Mouse (Mus musculus): ENCODE measurements around the gene 6430531B16Rik. TPM values are rescaled to one million over a fixed set of nuclear protein-coding genes. Genes with fewer than 3 reads are reported as not detected.

6430531B16Rik gene
- polyA plus RNA-seq, 1 experiment from 2014 or later, result not detected

DNA sequence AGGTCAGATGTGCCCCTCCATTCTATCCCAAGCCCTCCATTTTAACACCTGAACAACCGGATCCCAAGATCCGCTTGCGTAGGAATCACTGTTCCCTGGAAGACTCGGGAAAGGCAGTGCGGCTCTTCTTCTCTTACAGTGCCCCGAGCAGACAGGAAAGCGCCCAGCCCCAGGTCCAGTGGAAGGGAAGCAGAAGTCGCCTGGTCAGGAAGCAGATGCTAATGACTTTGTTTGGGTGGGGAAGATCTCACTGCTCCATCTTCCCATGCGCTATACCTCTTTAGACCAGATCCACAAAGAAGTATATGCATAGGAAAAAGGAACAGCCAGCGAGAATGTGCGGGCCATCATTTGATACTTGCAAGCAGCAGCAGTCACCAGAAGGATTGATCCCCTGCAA lies 21.1 kb downstream of the 6430531B16Rik start:
- no peak overlapping the region for H3K4me3 ChIP-seq (ENCODE audit: inconsistent target)
- 6% methylated on average over 11 of the region's 11 CpGs for WGBS (ENCODE audit: missing documents)
- H3K79me2 ChIP-seq (ENCODE audit: inconsistent target), result no peaks in the 10 kb centered on the region
- no peak overlapping the region for H3K27ac ChIP-seq
- no peaks in the 10 kb centered on the region for H3K36me3 ChIP-seq (ENCODE audit: inconsistent target)

DNA sequence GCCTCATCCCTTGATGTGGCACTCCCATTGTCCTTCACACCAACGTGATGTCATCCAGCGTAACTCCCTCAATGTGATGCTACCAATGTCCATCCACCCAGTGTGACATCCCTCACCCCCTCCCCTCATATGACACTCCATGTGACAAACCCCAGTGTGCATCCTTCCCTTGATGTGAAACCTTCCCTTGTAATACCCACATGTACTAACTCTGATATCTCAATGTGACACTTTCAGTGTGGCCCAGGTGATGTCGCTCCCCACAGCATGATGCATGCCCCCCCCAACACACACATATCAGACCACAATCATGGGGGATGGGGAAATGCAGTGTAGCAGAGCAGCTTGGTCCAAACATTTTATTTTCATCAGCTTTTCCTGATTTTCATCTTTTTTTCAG lies 21.9 kb downstream of the 6430531B16Rik start:
- H3K4me3 ChIP-seq (ENCODE audit: inconsistent target), result no peak overlapping the region
- H3K36me3 ChIP-seq (ENCODE audit: inconsistent target), result no peaks in the 10 kb centered on the region
- no peaks in the 10 kb centered on the region; the same call in 1 of the 2 replicates for H3K79me2 ChIP-seq (ENCODE audit: inconsistent target)
- no peak overlapping the region for H3K27ac ChIP-seq
- WGBS (ENCODE audit: missing documents), result 92% methylated on average over 3 of the region's 3 CpGs

DNA sequence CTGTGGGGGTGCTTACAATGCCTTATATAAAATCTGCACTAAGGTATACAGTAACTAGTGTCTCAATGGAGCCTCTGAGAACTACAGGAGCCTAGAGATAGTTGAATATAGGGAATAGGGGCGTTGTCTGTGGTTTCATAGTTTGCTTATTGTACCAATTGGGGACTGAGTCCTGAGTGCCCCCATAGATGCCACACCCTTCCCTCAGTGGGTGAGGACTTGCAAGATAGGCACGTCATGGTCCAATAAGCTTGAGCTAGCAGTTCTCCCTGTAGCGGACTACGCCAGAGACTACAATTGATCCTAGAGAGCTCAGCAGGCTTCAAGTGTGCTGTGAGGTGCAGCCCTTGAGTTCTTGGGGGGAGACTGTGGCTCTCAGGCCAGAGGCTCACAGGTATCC lies 23.1 kb downstream of the 6430531B16Rik start:
- no peak overlapping the region for H3K4me3 ChIP-seq (ENCODE audit: inconsistent target)
- H3K27ac ChIP-seq, result no peak overlapping the region
- 98% methylated on average over 4 of the region's 4 CpGs for WGBS (ENCODE audit: missing documents)
- no peaks in the 10 kb centered on the region; the same call in 1 of the 2 replicates for H3K79me2 ChIP-seq (ENCODE audit: inconsistent target)
- H3K36me3 ChIP-seq (ENCODE audit: inconsistent target), result no peaks in the 10 kb centered on the region

DNA sequence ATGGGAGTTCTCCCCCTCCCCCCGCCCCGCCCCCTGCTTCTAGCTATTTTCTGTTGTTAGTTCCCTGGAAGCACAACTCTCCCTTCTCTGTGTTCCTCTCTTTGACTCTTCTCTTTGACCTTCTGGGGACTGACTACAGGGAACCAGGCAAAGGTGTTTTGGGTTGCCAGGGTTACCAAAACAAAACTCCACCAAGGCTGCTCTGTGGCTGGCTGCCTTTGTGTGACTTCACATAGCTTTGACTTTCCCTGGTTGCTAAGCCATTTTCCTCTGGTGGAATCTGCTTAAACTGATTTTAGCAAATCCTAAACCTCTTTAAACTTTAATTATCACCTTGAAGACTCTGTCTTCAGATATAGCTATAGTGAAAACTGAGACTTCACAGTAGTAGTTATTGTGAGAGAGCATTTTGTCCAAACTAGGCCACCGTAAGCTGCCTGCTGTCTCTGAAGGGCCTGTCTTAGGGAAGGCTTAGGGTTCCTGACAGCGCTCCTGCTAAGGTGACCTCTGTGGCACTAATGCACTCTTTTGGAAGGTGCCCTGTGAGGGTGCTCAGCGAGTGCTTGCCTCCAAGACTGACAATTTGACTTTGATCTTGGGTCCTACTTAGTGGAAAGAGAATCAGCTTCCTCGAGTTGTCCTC lies 26.4 kb downstream of the 6430531B16Rik start:
- no peak overlapping the region for H3K27ac ChIP-seq
- WGBS (ENCODE audit: missing documents), result 88% methylated on average over 6 of the region's 6 CpGs
- H3K4me3 ChIP-seq (ENCODE audit: inconsistent target), result no peak overlapping the region
- no peaks in the 10 kb centered on the region for H3K36me3 ChIP-seq (ENCODE audit: inconsistent target)
- H3K79me2 ChIP-seq (ENCODE audit: inconsistent target), result no peaks in the 10 kb centered on the region; the same call in 1 of the 2 replicates

DNA sequence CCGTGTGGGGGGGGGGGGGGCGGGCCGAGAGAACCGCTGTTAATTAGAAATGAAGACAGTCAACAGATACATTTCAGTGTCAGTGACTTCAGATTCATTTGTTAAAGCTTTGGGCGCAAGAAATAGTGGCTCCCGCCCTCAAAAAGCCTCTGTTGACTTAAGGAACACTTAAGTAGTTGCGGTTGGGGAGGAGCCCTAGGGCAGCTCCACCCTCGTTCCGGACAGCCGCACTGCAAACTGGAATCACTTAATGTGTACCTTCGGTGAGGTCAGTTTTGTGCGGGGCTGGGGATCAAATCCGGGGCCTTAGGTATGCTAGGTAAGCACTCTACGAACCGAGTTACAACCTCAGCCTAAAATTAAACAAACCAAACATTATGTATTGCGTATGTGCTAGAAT lies 27.5 kb downstream of the 6430531B16Rik start:
- H3K36me3 ChIP-seq (ENCODE audit: inconsistent target), result no peaks in the 10 kb centered on the region
- 5% methylated on average over 13 of the region's 16 CpGs for WGBS (ENCODE audit: missing documents)
- peak overlapping the region; percentile 86 for H3K4me3 ChIP-seq (ENCODE audit: inconsistent target)
- peak overlapping the region; percentile 49 for H3K27ac ChIP-seq
- no peaks in the 10 kb centered on the region; the same call in 1 of the 2 replicates for H3K79me2 ChIP-seq (ENCODE audit: inconsistent target)

DNA sequence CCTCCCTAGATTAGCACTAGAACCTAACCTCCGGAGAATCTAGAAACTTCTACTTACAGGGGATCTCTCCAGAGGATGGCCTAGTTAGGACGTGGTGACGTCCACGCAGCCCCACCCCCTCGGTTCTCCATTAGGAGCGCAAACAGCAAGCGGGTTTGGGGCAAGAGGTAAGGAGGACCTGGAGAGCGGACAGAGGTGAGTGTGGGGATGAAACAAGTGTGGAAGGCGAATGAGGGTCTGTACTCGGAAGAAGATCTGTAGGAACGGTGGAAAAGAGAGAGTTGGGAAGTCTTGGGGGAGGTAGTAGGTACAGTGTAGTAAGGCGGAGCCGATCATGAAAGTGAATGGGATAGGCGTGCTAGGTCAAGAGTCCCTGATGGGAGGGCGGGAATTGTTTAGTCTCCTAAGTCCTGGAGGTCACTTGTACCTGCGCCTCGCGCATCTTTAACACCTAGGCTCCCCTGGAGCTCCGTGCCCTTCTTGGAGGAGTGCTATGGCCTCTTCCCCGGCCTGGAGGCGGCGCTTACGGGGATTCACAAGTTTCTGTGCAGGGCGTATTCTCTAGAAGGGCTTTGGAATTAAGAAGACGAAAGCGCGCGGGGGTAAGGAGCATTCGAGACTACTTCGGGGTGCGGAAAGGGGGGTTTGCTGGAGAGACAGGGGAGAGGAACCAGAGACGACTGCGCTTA lies 28.1 kb downstream of the 6430531B16Rik start:
- H3K4me3 ChIP-seq (ENCODE audit: inconsistent target), result peak overlapping the region; percentile 86
- under 1% methylated on average over 33 of the region's 33 CpGs for WGBS (ENCODE audit: missing documents)
- no peaks in the 10 kb centered on the region; the same call in 1 of the 2 replicates for H3K79me2 ChIP-seq (ENCODE audit: inconsistent target)
- H3K36me3 ChIP-seq (ENCODE audit: inconsistent target), result no peaks in the 10 kb centered on the region
- H3K27ac ChIP-seq, result peak overlapping the region; percentile 49

DNA sequence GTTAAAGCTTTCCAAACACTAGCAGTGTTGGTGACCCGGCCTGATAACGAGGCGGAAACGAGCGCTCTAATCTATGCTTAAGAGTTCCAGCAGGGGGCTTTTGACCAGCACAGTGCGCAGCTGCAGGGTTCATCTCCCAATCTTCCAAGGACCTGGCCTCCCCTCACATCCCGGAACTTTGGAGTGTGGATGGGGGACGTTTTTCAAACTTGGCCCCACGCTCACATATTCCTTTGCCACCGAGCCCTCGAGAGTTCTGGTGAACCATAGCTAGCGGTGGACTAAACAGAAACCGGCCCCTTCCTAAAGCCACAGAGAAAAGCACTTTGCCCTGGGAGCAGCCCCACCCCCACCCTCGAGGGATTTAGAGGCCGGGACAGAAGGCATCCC lies 28.7 kb downstream of the 6430531B16Rik start:
- no peaks in the 10 kb centered on the region; the same call in 1 of the 2 replicates for H3K79me2 ChIP-seq (ENCODE audit: inconsistent target)
- 4% methylated on average over 14 of the region's 15 CpGs for WGBS (ENCODE audit: missing documents)

DNA sequence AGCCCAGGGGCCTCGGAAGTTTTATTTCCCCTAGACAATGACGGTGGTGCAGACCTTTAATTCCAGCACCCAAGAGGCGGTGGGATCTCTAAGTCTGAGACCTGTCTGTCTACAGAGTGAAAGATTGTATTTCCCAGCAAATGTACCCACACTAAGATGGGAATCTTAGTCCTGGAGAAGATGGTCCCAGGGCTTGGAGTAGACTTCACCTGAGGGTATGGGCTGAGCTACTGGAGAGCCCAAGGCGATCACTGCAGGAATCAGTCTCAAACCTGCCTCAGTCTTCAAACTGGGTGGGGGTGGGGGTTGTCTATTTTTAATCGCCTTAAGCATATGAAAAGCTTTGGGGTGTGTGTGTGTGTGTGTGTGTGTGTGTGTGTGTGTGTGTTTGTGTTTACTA lies 32.5 kb downstream of the 6430531B16Rik start:
- no peak overlapping the region for H3K27ac ChIP-seq
- H3K79me2 ChIP-seq (ENCODE audit: inconsistent target), result no peaks in the 10 kb centered on the region
- WGBS (ENCODE audit: missing documents), result 79% methylated on average over 5 of the region's 5 CpGs
- no peaks in the 10 kb centered on the region for H3K36me3 ChIP-seq (ENCODE audit: inconsistent target)
- no peak overlapping the region for H3K4me3 ChIP-seq (ENCODE audit: inconsistent target)

More for the DNA sequence above, 28.7 kb downstream of the 6430531B16Rik start:
- H3K36me3 ChIP-seq (ENCODE audit: inconsistent target), result no peaks in the 10 kb centered on the region
- peak overlapping the region; percentile 86 for H3K4me3 ChIP-seq (ENCODE audit: inconsistent target)
- H3K27ac ChIP-seq, result peak overlapping the region; percentile 49; the same call in 1 of the 2 replicates

DNA sequence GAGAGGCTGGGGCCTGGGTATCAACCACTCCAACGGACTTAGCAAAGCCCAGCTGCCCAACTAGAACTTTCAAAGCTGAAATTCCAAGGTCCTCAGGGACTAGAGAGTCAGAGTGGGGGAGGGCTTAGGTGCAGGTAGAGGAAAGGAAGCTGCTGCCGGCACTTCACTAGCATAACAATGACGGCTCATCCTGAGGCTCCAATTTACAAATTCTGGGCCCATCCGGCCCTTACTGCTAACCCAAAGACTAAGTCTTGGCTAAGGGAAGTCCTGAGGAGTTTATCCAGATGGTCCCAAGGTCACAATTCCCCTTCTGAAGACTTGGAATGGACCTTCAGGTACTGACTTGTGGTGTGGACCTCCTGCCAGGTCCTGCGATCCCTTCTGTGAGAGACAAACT lies 33.0 kb downstream of the 6430531B16Rik start:
- 82% methylated on average over 5 of the region's 5 CpGs for WGBS (ENCODE audit: missing documents)
- no peak overlapping the region for H3K4me3 ChIP-seq (ENCODE audit: inconsistent target)
- H3K27ac ChIP-seq, result no peak overlapping the region
- no peaks in the 10 kb centered on the region for H3K79me2 ChIP-seq (ENCODE audit: inconsistent target)
- H3K36me3 ChIP-seq (ENCODE audit: inconsistent target), result no peaks in the 10 kb centered on the region

DNA sequence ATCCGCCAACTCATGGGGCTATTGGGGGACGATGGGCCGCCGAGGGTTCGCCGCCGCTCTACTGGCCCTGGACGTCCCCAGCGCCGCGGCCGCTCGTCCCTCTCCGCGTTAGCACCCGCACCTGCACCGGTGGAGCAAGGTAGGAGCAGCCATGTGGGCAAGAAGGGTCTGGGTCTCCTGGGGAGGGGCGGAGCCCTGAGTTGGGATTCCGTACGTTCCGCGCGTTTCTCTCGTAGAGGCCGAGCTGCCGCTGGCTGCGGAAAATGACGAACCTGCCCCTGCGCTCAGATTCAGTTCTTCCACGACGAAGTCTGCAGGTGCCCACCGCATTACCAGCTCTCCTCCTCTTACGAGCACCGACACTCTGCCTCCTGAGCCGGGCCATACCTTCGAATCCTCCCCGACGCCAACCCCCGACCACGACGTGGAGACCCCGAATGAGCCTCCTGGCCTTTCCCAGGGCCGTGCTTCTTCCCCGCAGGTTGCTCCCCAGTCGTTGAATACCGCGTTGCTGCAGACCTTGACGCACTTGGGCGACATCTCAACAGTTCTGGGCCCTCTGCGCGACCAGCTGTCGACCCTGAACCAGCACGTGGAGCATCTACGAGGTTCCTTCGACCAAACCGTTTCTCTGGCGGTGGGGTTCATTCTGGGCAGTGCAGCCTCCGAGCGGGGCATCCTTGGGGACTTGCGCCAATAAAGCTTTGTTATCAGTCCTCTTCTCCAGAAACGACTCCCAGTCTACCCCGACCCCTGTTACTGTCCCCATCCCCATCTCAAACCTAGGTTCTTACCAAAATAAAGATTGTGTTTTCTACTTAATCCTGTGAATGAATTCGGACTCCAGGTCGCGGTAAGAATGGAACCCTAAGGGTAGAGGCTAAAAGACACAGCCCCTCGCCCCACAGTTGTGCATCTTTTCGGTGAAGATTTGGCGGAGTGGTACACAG lies 34.0 kb downstream of the 6430531B16Rik start:
- no peaks in the 10 kb centered on the region for H3K79me2 ChIP-seq (ENCODE audit: inconsistent target)
- H3K4me3 ChIP-seq (ENCODE audit: inconsistent target), result no peak overlapping the region
- no peak overlapping the region for H3K27ac ChIP-seq
- no peaks in the 10 kb centered on the region for H3K36me3 ChIP-seq (ENCODE audit: inconsistent target)
- 11% methylated on average over 65 of the region's 68 CpGs for whole genome bisulfite sequencing (ENCODE audit: missing documents)

DNA sequence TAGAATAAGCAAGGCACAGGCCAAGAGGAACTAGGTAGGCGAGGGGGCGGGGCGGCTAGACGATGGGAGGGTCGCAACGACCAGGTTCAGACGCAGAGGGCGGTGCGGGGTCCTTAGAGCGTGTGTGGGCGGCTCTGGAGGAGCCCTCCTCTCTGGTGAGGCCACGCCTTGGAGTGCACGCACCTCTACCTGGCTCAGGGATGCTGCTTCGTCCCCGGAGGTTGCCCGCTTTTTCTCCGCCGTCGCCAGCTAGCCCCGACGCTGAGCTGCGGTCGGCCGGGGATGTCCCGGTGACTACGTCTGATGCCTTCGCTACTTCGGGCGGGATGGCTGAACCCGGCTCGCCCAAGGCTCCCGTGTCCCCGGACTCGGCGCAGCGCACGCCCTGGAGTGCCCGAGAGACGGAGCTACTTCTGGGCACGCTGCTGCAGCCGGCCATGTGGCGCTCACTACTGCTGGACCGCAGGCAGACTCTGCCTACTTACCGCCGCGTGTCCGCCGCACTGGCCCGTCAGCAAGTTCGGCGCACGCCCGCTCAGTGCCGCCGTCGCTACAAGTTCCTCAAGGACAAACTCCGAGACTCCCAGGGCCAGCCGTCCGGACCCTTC lies 34.8 kb downstream of the 6430531B16Rik start, which contains the start of gene Utf1:
Gene Utf1, plus strand, starts transcription at position 116 of the 608 bp plus-strand sequence.
- WGBS (ENCODE audit: missing documents), result 2% methylated on average over 52 of the region's 59 CpGs
- Histone ChIP-seq H3K36me3 (ENCODE audit: inconsistent target) (no peaks in the 10 kb centered on the region), H3K4me3 (ENCODE audit: inconsistent target) (no peak within 1 kb of the TSS), H3K79me2 (ENCODE audit: inconsistent target) (no peaks in the 10 kb centered on the region), H3K27ac (no peak within 1 kb of the TSS)

DNA sequence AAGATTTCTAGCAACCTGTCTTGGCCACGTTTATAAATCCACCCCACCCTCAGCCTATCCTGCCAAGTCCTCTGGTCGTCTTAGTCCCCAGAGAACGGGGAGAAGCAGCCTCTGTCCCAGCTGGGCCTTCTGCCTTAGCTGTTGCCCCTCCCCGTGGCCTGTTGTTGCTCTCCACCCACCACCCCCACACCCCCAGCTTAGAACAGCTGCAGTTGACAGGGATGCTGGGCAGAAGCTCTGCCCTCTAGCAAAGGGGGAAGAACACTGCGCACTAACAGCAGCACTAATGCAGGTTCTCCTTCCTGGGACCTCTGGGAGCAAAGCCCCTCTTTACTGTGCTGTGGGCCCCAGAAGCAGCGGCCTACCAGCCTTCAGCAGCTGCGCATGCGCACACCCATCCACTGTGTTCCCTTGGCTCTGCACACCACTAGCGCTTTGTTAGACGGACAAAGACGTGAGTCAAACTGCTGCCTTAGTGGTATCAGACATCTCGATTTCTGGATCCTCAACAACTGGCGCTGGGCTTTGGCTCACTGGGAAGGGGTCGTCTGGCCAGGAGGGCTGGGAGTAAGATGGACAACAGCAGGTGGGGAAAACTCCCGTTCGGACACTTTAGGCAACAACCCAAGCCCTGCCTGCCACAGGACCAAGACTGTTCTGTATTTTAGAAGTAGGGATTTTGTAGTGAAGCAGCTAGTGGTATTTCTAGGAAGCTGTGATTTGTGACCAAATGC lies 37.9 kb downstream of the 6430531B16Rik start:
- Histone ChIP-seq H3K79me2 (ENCODE audit: inconsistent target) (no peaks in the 10 kb centered on the region), H3K36me3 (ENCODE audit: inconsistent target) (no peaks in the 10 kb centered on the region), H3K27ac (no peak overlapping the region), H3K4me3 (ENCODE audit: inconsistent target) (no peak overlapping the region)
- 77% methylated on average over 11 of the region's 16 CpGs for WGBS (ENCODE audit: missing documents)

DNA sequence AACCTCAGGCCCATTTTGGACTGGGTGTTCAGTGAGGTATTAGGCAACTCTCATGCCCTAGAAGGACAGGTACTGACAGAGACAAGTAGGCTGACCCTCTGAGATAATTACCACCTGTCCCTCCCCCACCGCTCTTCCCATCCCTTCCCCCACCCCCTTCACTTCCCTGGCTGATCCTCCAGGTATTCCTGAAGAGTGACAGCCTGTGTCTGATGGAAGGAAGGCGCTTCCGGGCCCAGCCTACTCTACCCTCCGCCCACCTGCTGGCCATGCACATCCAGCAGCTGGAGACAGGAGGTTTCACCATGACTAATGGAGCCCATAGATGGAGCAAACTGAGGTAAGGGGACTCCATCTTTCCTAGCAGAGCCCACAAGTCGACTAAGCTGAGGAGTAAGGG lies 40.7 kb downstream of the 6430531B16Rik start:
- Histone ChIP-seq H3K4me3 (ENCODE audit: inconsistent target) (no peak overlapping the region), H3K79me2 (ENCODE audit: inconsistent target) (no peaks in the 10 kb centered on the region), H3K36me3 (ENCODE audit: inconsistent target) (no peaks in the 10 kb centered on the region), H3K27ac (no peak overlapping the region)
- WGBS (ENCODE audit: missing documents), result 88% methylated on average over 4 of the region's 5 CpGs

DNA sequence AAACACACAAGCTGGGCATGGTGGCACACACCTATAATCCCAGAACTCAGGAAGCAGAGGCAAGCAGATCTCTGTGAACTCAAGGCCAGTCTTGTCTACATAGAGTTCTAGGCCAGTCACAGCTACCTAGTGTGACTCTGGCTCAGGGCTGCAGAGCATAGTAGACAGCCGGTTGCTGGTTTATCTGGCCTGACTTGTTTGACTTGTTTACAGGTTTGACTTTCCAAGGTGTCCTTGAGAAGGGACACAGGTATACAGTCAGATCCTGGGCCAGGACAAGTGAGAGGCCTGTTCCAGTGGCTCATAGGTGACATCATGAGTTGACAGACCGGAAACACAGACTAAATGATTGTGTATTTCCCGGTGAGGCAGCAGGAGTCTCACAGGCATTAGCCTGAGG lies 41.4 kb downstream of the 6430531B16Rik start:
- no peaks in the 10 kb centered on the region for H3K79me2 ChIP-seq (ENCODE audit: inconsistent target)
- no peak overlapping the region for H3K27ac ChIP-seq
- no peak overlapping the region for H3K4me3 ChIP-seq (ENCODE audit: inconsistent target)
- WGBS (ENCODE audit: missing documents), result 89% methylated on average over 3 of the region's 3 CpGs
- no peaks in the 10 kb centered on the region for H3K36me3 ChIP-seq (ENCODE audit: inconsistent target)

Data from macrophage (primary cell).